Mouse (Mus musculus): Measurements from ENCODE around the gene Neurog2.

GRCm38 (mm10) chr3:127660712-127661111 is 27.8 kb downstream of the Neurog2 start:
- TF ChIP-seq EP300 (IDR thresholded peaks at IDR 0.05; ENCODE audit: low read depth) (no peak), CTCF (IDR thresholded peaks at IDR 0.05; ENCODE audit: low read depth) (no peak)
